Comparison of ENCODE assay signal across 27 mouse cellular contexts in genomic region chr5:112402437-112402836, GRCm38 (mm10). TPM values are rescaled to one million over a fixed set of nuclear protein-coding genes. Genes with fewer than 3 reads are reported as not detected.
"Had no signal": no experiment of that assay in that cellular context is flagged by ENCODE, and none has a peak within 500 bp of the region (broad histone marks: within the 10 kb centered on the region; RNA-seq: fewer than 3 reads in every experiment).

No protein-coding gene starts in this region.

- H3K36me3 ChIP-seq: heart, embryonic 13.5 days; heart, embryonic 15.5 days; hindbrain, embryonic 13.5 days; hindbrain, embryonic 15.5 days; intestine, embryonic 15.5 days; limb, embryonic 10.5 days; limb, embryonic 12.5 days had no signal

- DNase-seq: forebrain, postnatal 0 days; gastrocnemius, postnatal 14 days; gastrocnemius, postnatal 36 days; heart, adult 11 months; heart, adult 2 months; heart, postnatal 14 days; heart, postnatal 36 days; kidney, adult 18-20 months; kidney, adult 8-10 months; kidney, postnatal 25 days had no signal

- H3K4me2 ChIP-seq: heart, embryonic 11.5 days; heart, embryonic 13.5 days; heart, embryonic 15.5 days; hindbrain, embryonic 13.5 days; hindbrain, embryonic 15.5 days; intestine, embryonic 15.5 days; limb, embryonic 12.5 days had no signal

- H3K9me3 ChIP-seq: heart, embryonic 13.5 days; heart, embryonic 15.5 days; hindbrain, embryonic 13.5 days; hindbrain, embryonic 15.5 days; intestine, embryonic 15.5 days; limb, embryonic 10.5 days; limb, embryonic 12.5 days had no signal

- H3K4me3 ChIP-seq: heart, adult 2 months; heart, embryonic 13.5 days; heart, embryonic 15.5 days; hindbrain, embryonic 13.5 days; hindbrain, embryonic 15.5 days; intestine, embryonic 15.5 days; layer of hippocampus, adult 2 months; left cerebral cortex, adult 2 months; limb, embryonic 10.5 days; limb, embryonic 12.5 days had no signal

- H3K27ac ChIP-seq: heart, adult 2 months; heart, embryonic 13.5 days; heart, embryonic 15.5 days; hindbrain, embryonic 13.5 days; hindbrain, embryonic 15.5 days; intestine, embryonic 15.5 days; kidney, postnatal 0 days; layer of hippocampus, adult 2 months; left cerebral cortex, adult 2 months; limb, embryonic 10.5 days; limb, embryonic 12.5 days had no signal

- ATAC-seq: forebrain, postnatal 0 days; inflammation-experienced regulatory T-cells, adult 6 months; intestine, embryonic 15.5 days; intestine, postnatal 0 days had no signal

- H3K4me1 ChIP-seq: hindbrain, embryonic 13.5 days; hindbrain, embryonic 15.5 days; intestine, embryonic 15.5 days; limb, embryonic 10.5 days; limb, embryonic 12.5 days had no signal

- H3K9ac ChIP-seq: forebrain, postnatal 0 days; heart, embryonic 13.5 days; heart, embryonic 15.5 days; hindbrain, embryonic 13.5 days; hindbrain, embryonic 15.5 days; intestine, embryonic 15.5 days; limb, embryonic 12.5 days had no signal

- H3K27me3 ChIP-seq: hindbrain, embryonic 13.5 days; hindbrain, embryonic 15.5 days; intestine, embryonic 15.5 days had no signal

RNA-seq across cellular contexts. Expression of gene Asphd2, which starts 7.8 kb away (rescaled TPM):
- polyA plus RNA-seq: inflammation-experienced regulatory T-cells, adult 6 months had no signal

RNA-seq across cellular contexts. Expression of gene Gm6583, which starts 46.6 kb away (rescaled TPM):
- polyA plus RNA-seq: forebrain, postnatal 0 days; gonadal fat pad, adult 2 months; heart, postnatal 0 days had no signal

RNA-seq across cellular contexts. Expression of gene Gm6588, which starts 46.8 kb away (rescaled TPM):
- polyA plus RNA-seq: heart, adult 2 months; heart, embryonic 11.5 days; heart, embryonic 13.5 days; heart, embryonic 15.5 days; heart, postnatal 0 days; inflammation-experienced regulatory T-cells, adult 6 months; intestine, embryonic 15.5 days; intestine, postnatal 0 days; kidney, embryonic 14.5 days; kidney, postnatal 0 days; limb, embryonic 10.5 days; limb, embryonic 12.5 days; limb, embryonic 14.5 days had no signal
